Mouse (Mus musculus) heart, postnatal 0 days (tissue): Measurements from ENCODE around the gene Igsf3.

Source experiments
- CTCF ChIP-seq: IDR thresholded peaks from 2 replicates; pipeline ENCODE4 v1.5.1; 2016; ENCODE audit warnings: antibody characterized with exemption, control low read depth, low read depth
- EP300 ChIP-seq: IDR thresholded peaks from 2 replicates; pipeline ENCODE4 v1.6.1; 2016; ENCODE audit warnings: antibody characterized with exemption, low read depth

GRCm38 (mm10) chr3:101377256-101378024, 557 bp downstream of the Igsf3 start:
- TF ChIP-seq CTCF (no peak), EP300 (no peak)
